Mouse (Mus musculus): ENCODE measurements at regions not wholly inside any gene's neighbourhood (a gene's known extent, or its start where the extent isn't known, plus 50 kb on each side); places are given as distances from the start of the nearest gene placed in this dataset.

GRCm38 (mm10) chr3:143586653-143587052 is 618.4 kb downstream of the Lmo4 start:
- Histone ChIP-seq H3K9me3 (replicated peaks; ENCODE audit: insufficient read depth, low read length) (no peaks in the 10 kb centered on the region), H3K4me3 (ENCODE audit: control insufficient read depth in 1 of 2, insufficient read depth in 1 of 2, low read depth in 2 of 2, low read length in 2 of 2) (no peak overlapping the region), H3K79me2 (ENCODE audit: control insufficient read depth, insufficient read depth, low read length, poor library complexity) (no peaks in the 10 kb centered on the region), H3K4me1 (ENCODE audit: control insufficient read depth in 1 of 2, insufficient read depth in 2 of 2, low read length in 2 of 2) (no peaks in the 10 kb centered on the region), H3K27ac (ENCODE audit: control insufficient read depth, low read depth, low read length) (no peak overlapping the region), H3K36me3 (ENCODE audit: control insufficient read depth in 1 of 2, insufficient read depth in 2 of 2, low read length in 2 of 2) (no peaks in the 10 kb centered on the region), H3K27me3 (ENCODE audit: control insufficient read depth in 1 of 2, insufficient read depth in 2 of 2, low read length in 2 of 2) (no peaks in the 10 kb centered on the region), H3K9ac (ENCODE audit: control insufficient read depth, low read depth, low read length, poor library complexity, severe bottlenecking) (no peak overlapping the region)
- no peak for DNase-seq (ENCODE audit: low read depth, low spot score)
- no peak for TF ChIP-seq USF1 (IDR thresholded peaks at IDR 0.05; ENCODE audit: low read depth, low read length)
- no peak for TF ChIP-seq E2F4 (IDR thresholded peaks at IDR 0.05; ENCODE audit: borderline replicate concordance, low read depth, low read length)
- TF ChIP-seq MYB (IDR thresholded peaks at IDR 0.05; ENCODE audit: low read depth, low read length) = no peak
- no peak for TF ChIP-seq BHLHE40 (IDR thresholded peaks at IDR 0.05; ENCODE audit: borderline replicate concordance, low read depth, low read length)

GRCm38 (mm10) chr3:143584692-143585603 is 620.1 kb downstream of the Lmo4 start:
- Histone ChIP-seq H3K36me3 (ENCODE audit: control insufficient read depth in 1 of 2, insufficient read depth in 2 of 2, low read length in 2 of 2) (no peaks in the 10 kb centered on the region), H3K79me2 (ENCODE audit: control insufficient read depth, insufficient read depth, low read length, poor library complexity) (no peaks in the 10 kb centered on the region), H3K4me1 (ENCODE audit: control insufficient read depth in 1 of 2, insufficient read depth in 2 of 2, low read length in 2 of 2) (no peaks in the 10 kb centered on the region), H3K4me3 (ENCODE audit: control insufficient read depth in 1 of 2, insufficient read depth in 1 of 2, low read depth in 2 of 2, low read length in 2 of 2) (no peak overlapping the region), H3K27ac (ENCODE audit: control insufficient read depth, low read depth, low read length) (no peak overlapping the region), H3K27me3 (ENCODE audit: control insufficient read depth in 1 of 2, insufficient read depth in 2 of 2, low read length in 2 of 2) (no peaks in the 10 kb centered on the region), H3K9ac (ENCODE audit: control insufficient read depth, low read depth, low read length, poor library complexity, severe bottlenecking) (no peak overlapping the region), H3K9me3 (replicated peaks; ENCODE audit: insufficient read depth, low read length) (no peaks in the 10 kb centered on the region)
- TF ChIP-seq MAZ (IDR thresholded peaks at IDR 0.05; ENCODE audit: low read depth, low read length) (no peak), KAT2A (conservative IDR thresholded peaks at IDR 0.05; ENCODE audit: low read depth, low read length) (no peak), ZNF384 (IDR thresholded peaks at IDR 0.05; ENCODE audit: low read depth, low read length) (no peak), ELF1 (IDR thresholded peaks at IDR 0.05; ENCODE audit: low read depth, low read length) (no peak), EP300 (IDR thresholded peaks at IDR 0.05; ENCODE audit: low read depth in 1 of 2, low read length in 2 of 2) (no peak), GATA1 (IDR thresholded peaks at IDR 0.05; ENCODE audit: low read depth, low read length) (no peak), POLR2A (IDR thresholded peaks at IDR 0.05; ENCODE audit: control insufficient read depth in 1 of 2, insufficient read depth in 1 of 2, low read depth in 1 of 2, low read length in 2 of 2, poor library complexity in 1 of 2) (no peak), RAD21 (IDR thresholded peaks at IDR 0.05; ENCODE audit: low read depth, low read length) (no peak), ETS1 (IDR thresholded peaks at IDR 0.05; ENCODE audit: low read depth, low read length) (no peak), ZC3H11A (IDR thresholded peaks at IDR 0.05; ENCODE audit: low read depth, low read length) (no peak), BHLHE40 (IDR thresholded peaks at IDR 0.05; ENCODE audit: borderline replicate concordance, low read depth, low read length) (no peak), CHD1 (IDR thresholded peaks at IDR 0.05; ENCODE audit: low read depth, low read length) (no peak), USF2 (IDR thresholded peaks at IDR 0.05; ENCODE audit: borderline replicate concordance in 1 of 2, insufficient read depth in 1 of 2, low read depth in 1 of 2, low read length in 2 of 2) (no peak), POLR2AphosphoS2 (IDR thresholded peaks at IDR 0.05; ENCODE audit: low read length) (no peak), SMC3 (IDR thresholded peaks at IDR 0.05; ENCODE audit: low read depth, low read length) (no peak), TAL1 (IDR thresholded peaks at IDR 0.05; ENCODE audit: low read length) (no peak), UBTF (IDR thresholded peaks at IDR 0.05; ENCODE audit: borderline replicate concordance, insufficient read depth, low read depth, low read length) (no peak), E2F4 (IDR thresholded peaks at IDR 0.05; ENCODE audit: borderline replicate concordance, low read depth, low read length) (no peak)
- DNase-seq (ENCODE audit: low read depth, low spot score) = no peak
